Mouse (Mus musculus): Measurements from ENCODE around the gene Nelfe. TPM values are rescaled to one million over a fixed set of nuclear protein-coding genes. Genes with fewer than 3 reads are reported as not detected.
"Not testable (repeated sequence)": the region's sequence is repeated elsewhere in the genome, so short reads cannot be mapped to it uniquely, and the experiment has no call there.

Gene Nelfe
- polyA plus RNA-seq, 1 experiment from 2014 or later: 53.3 TPM

DNA sequence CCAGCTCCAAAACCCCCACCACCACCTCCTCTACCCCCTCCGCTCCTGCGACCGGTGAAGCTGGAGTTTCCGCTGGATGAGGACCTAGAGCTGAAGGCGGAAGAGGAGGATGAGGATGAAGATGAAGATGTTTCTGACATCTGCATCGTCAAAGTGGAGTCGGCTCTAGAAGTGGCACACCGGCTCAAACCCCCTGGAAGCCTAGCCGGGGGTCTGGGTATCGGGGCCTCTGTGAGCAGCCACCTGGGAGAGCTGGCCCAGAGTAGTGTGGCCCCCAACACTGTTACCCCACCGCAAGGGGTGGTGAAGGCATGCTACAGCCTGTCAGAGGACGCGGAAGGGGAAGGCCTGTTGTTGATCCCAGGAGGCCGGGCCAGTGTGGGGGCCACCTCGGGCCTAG is 45.5 kb downstream of the Nelfe start:
- Histone ChIP-seq H3K4me1 (replicated peaks) (peaks cover 45% of the 10 kb centered on the region), H3K4me3 (peak overlapping the region; percentile 87), H3K4me2 (peak overlapping the region; percentile 97), H3K27me3 (no peaks in the 10 kb centered on the region), H3K27ac (peak overlapping the region; percentile 88; the same call in 1 of the 2 replicates), H3K9me3 (replicated peaks) (no peaks in the 10 kb centered on the region), H3K9ac (no peak overlapping the region; the same call in 1 of the 2 replicates), H3K36me3 (peaks cover 5% of the 10 kb centered on the region; the same call in 1 of the 2 replicates)
- 90% methylated on average over 15 of the region's 15 CpGs for WGBS
- no peak for ATAC-seq (replicated peaks; ENCODE audit: insufficient number of reproducible peaks, insufficient read depth, low FRiP score, low read depth)

DNA sequence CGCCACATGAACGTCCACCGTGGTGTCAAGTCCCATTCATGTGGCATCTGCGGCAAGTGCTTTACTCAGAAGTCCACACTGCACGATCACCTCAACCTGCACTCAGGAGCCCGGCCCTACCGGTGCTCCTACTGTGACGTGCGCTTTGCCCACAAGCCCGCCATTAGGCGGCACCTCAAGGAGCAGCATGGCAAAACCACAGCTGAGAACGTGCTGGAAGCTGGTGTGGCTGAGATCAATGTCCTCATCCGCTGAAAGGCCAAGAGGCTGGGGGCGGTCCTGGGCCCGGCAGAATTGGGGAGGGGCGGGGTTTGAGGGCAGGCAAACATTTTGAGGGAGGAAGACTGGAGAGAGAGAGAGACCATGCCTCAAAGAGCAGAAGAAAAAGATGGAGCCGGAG is 46.2 kb downstream of the Nelfe start:
- peak overlapping the region; percentile 97 for H3K4me2 ChIP-seq
- no peak for ATAC-seq (replicated peaks; ENCODE audit: insufficient number of reproducible peaks, insufficient read depth, low FRiP score, low read depth)
- H3K9ac ChIP-seq: no peak overlapping the region
- H3K27ac ChIP-seq: no peak overlapping the region
- H3K4me3 ChIP-seq: no peak overlapping the region; the same call in 1 of the 2 replicates
- H3K4me1 ChIP-seq (replicated peaks): peaks cover 45% of the 10 kb centered on the region
- H3K9me3 ChIP-seq (replicated peaks): no peaks in the 10 kb centered on the region
- H3K27me3 ChIP-seq: no peaks in the 10 kb centered on the region
- H3K36me3 ChIP-seq: peaks cover 6% of the 10 kb centered on the region; the same call in 1 of the 2 replicates
- WGBS: 78% methylated on average over 17 of the region's 17 CpGs

GRCm38 (mm10) chr17:34897373-34898159 is 47.4 kb downstream of the Nelfe start:
- Histone ChIP-seq H3K4me1 (replicated peaks) (peaks cover 45% of the 10 kb centered on the region), H3K9ac (peak overlapping the region; percentile 94), H3K36me3 (peaks cover 14% of the 10 kb centered on the region), H3K9me3 (replicated peaks) (no peaks in the 10 kb centered on the region), H3K4me2 (peak overlapping the region; percentile 80), H3K4me3 (peak overlapping the region; percentile 92), H3K27ac (peak overlapping the region; percentile 98), H3K27me3 (no peaks in the 10 kb centered on the region)
- no peak for ATAC-seq (replicated peaks; ENCODE audit: insufficient number of reproducible peaks, insufficient read depth, low FRiP score, low read depth)
- 11% methylated on average over 10 of the region's 10 CpGs for WGBS

DNA sequence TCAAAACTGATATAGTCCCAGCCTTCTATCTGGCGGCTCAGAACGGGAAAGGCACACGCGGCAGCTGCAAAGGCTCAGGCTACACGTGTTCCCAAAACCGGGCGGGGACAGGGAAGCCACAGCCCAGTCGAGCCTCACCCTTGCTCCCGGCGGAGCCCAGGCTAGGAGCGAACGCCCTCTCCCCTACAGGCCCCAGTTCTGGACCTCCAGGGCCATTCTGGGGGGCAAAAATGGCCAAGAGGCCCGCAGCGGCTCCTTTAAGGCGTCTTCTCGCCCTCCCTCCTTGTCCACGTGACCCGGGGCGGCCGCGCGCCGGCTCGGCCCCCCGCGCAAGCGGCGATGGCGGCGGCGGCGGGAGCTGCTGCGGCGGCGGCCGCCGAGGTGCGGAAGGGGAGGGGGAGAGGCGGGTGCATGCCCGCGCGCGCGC is 48.0 kb downstream of the Nelfe start, which contains the start of the genes C2 and Ehmt2:
C2 (minus strand) TSS at position 106 of the 427 bp plus-strand sequence.
Ehmt2 (plus strand) TSS at position 310 of the 427 bp plus-strand sequence.
- 0% methylated on average over 40 of the region's 44 CpGs for WGBS
- peak; percentile 21 for ATAC-seq (replicated peaks; ENCODE audit: insufficient number of reproducible peaks, insufficient read depth, low FRiP score, low read depth)
- Histone ChIP-seq H3K4me1 (replicated peaks) (peaks cover 45% of the 10 kb centered on the region), H3K4me2 (peak within 1 kb of the TSS; percentile 80), H3K27me3 (no peaks in the 10 kb centered on the region), H3K4me3 (peak within 1 kb of the TSS; percentile 92), H3K27ac (peak within 1 kb of the TSS; percentile 98), H3K36me3 (peaks cover 20% of the 10 kb centered on the region), H3K9ac (peak within 1 kb of the TSS; percentile 94), H3K9me3 (replicated peaks) (no peaks in the 10 kb centered on the region)

- no peak for ATAC-seq (replicated peaks; ENCODE audit: insufficient number of reproducible peaks, insufficient read depth, low FRiP score, low read depth)
- H3K9ac ChIP-seq: peak overlapping the region; percentile 94
- no peaks in the 10 kb centered on the region for H3K27me3 ChIP-seq
- peak overlapping the region; percentile 98 for H3K27ac ChIP-seq
- peaks cover 42% of the 10 kb centered on the region for H3K4me1 ChIP-seq (replicated peaks)
- H3K4me3 ChIP-seq: peak overlapping the region; percentile 92
- WGBS: 1% methylated on average over 14 of the region's 47 CpGs
- no peaks in the 10 kb centered on the region for H3K9me3 ChIP-seq (replicated peaks)
- peak overlapping the region; percentile 80 for H3K4me2 ChIP-seq
- H3K36me3 ChIP-seq: peaks cover 25% of the 10 kb centered on the region
These were observed 48.5 kb downstream of the Nelfe start for GRCm38 (mm10) chr17:34898706-34899052.

DNA sequence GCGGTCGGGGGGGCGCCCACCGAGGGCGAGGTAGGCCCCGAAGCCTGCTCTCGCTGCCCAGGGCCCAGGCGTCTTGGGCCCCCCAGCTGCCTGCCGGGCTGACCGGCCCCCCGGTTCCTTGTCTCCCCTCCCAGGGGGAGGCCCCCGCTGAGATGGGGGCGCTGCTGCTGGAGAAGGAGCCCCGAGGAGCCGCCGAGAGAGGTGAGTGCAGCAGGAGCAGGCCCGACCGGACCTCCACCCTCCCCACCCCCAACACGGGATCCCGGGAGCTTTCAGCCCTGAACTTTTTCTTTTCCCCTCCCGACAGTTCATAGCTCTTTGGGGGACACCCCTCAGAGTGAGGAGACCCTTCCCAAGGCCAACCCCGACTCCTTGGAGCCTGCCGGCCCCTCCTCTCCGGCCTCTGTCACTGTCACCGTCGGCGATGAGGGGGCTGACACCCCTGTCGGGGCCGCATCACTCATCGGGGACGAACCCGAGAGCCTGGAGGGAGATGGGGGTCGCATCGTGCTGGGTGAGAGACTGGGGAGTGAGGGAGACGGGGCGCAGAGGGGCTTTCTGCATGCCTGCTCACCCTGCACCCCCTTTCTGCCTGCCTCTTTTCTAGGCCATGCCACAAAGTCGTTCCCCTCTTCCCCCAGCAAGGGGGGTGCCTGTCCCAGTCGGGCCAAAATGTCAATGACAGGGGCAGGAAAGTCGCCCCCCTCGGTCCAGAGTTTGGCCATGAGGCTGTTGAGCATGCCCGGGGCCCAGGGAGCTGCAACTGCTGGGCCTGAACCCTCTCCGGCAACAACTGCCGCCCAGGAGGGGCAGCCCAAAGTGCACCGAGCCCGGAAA is 49.1 kb downstream of the Nelfe start:
- Histone ChIP-seq H3K27ac (peak overlapping the region; percentile 98), H3K4me1 (replicated peaks) (peaks cover 39% of the 10 kb centered on the region), H3K4me2 (peak overlapping the region; percentile 80), H3K9ac (peak overlapping the region; percentile 94), H3K9me3 (replicated peaks) (no peaks in the 10 kb centered on the region), H3K27me3 (no peaks in the 10 kb centered on the region), H3K36me3 (peaks cover 30% of the 10 kb centered on the region), H3K4me3 (peak overlapping the region; percentile 92)
- under 1% methylated on average over 39 of the region's 45 CpGs for WGBS
- ATAC-seq (replicated peaks; ENCODE audit: insufficient number of reproducible peaks, insufficient read depth, low FRiP score, low read depth): no peak

- Histone ChIP-seq H3K9ac (peak overlapping the region; percentile 94), H3K27me3 (no peaks in the 10 kb centered on the region), H3K4me2 (peak overlapping the region; percentile 80), H3K27ac (peak overlapping the region; percentile 98), H3K9me3 (replicated peaks) (no peaks in the 10 kb centered on the region), H3K4me3 (peak overlapping the region; percentile 92), H3K36me3 (peaks cover 36% of the 10 kb centered on the region), H3K4me1 (replicated peaks) (peaks cover 38% of the 10 kb centered on the region)
- 4% methylated on average over 5 of the region's 5 CpGs for WGBS
- ATAC-seq (replicated peaks; ENCODE audit: insufficient number of reproducible peaks, insufficient read depth, low FRiP score, low read depth): no peak
These were observed 49.7 kb downstream of the Nelfe start for GRCm38 (mm10) chr17:34899890-34900243.

GRCm38 (mm10) chr17:34900826-34901225 is 50.6 kb downstream of the Nelfe start:
- H3K4me1 ChIP-seq (replicated peaks): peaks cover 28% of the 10 kb centered on the region
- not testable (repeated sequence) for ATAC-seq (replicated peaks; ENCODE audit: insufficient number of reproducible peaks, insufficient read depth, low FRiP score, low read depth); H3K4me3 ChIP-seq

GRCm38 (mm10) chr17:34901948-34902347 is 51.8 kb downstream of the Nelfe start:
- H3K4me3 ChIP-seq; H3K27ac ChIP-seq; H3K9me3 ChIP-seq (replicated peaks); H3K4me2 ChIP-seq; ATAC-seq (replicated peaks; ENCODE audit: insufficient number of reproducible peaks, insufficient read depth, low FRiP score, low read depth); H3K9ac ChIP-seq; H3K27me3 ChIP-seq: not testable (repeated sequence)
- Histone ChIP-seq H3K36me3 (peaks cover 52% of the 10 kb centered on the region), H3K4me1 (replicated peaks) (peaks cover 18% of the 10 kb centered on the region)
- 81% methylated on average over 10 of the region's 10 CpGs for WGBS

More at GRCm38 (mm10) chr17:34900826-34901225, 50.6 kb downstream of the Nelfe start:
- peaks cover 46% of the 10 kb centered on the region for H3K36me3 ChIP-seq
- H3K27ac ChIP-seq; H3K9me3 ChIP-seq (replicated peaks); H3K27me3 ChIP-seq; H3K4me2 ChIP-seq; H3K9ac ChIP-seq: not testable (repeated sequence)

DNA sequence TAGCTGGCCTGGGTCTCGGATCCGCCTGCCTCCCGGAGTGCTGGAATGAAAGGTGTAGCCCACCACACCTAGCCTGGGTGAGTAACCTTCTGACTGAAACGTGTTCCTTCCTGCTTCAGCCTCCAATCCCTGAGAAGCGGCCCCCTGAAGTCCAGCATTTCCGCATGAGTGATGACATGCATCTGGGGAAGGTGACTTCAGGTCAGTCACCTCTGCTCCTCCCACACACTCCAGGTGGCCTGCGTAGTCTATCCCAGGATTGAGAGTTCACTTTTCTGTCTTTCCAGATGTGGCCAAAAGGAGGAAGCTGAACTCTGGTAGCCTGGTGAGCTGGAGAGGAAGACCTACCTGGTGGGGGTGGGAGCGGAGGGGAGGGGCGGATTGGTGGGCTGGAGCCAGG is 52.7 kb downstream of the Nelfe start:
- H3K4me2 ChIP-seq: no peak overlapping the region
- H3K9ac ChIP-seq: no peak overlapping the region
- H3K27ac ChIP-seq: no peak overlapping the region
- WGBS: 85% methylated on average over 9 of the region's 9 CpGs
- H3K4me3 ChIP-seq: no peak overlapping the region
- H3K36me3 ChIP-seq: peaks cover 62% of the 10 kb centered on the region
- peaks cover 10% of the 10 kb centered on the region; the same call in 1 of the 2 replicates for H3K4me1 ChIP-seq (replicated peaks)
- ATAC-seq (replicated peaks; ENCODE audit: insufficient number of reproducible peaks, insufficient read depth, low FRiP score, low read depth): no peak
- no peaks in the 10 kb centered on the region for H3K9me3 ChIP-seq (replicated peaks)
- H3K27me3 ChIP-seq: no peaks in the 10 kb centered on the region
